Mouse (Mus musculus) MEL-GATA-1-ER (cell line): ENCODE data around the gene Mast3.
"Not testable (repeated sequence)": the region's sequence is repeated elsewhere in the genome, so short reads cannot be mapped to it uniquely, and the experiment has no call there.

ENCODE experiments used
- DNase-seq: peaks from one replicate; pipeline ENCODE4 v3.0.0-alpha.2; 2012; ENCODE audit warnings: low read depth; ENCODE audit errors: extremely low read depth

Gene Mast3

GRCm38 (mm10) chr8:70834071-70834470 is 29.2 kb upstream of the Mast3 start:
- DNase-seq = no peak

GRCm38 (mm10) chr8:70833520-70833919 is 28.7 kb upstream of the Mast3 start:
- DNase-seq = no peak

GRCm38 (mm10) chr8:70833018-70833482 is 28.2 kb upstream of the Mast3 start:
- no peak for DNase-seq

GRCm38 (mm10) chr8:70832371-70832770 is 27.5 kb upstream of the Mast3 start:
- DNase-seq = no peak

- DNase-seq = no peak
These were observed 26.7 kb upstream of the Mast3 start for GRCm38 (mm10) chr8:70831517-70831916.

GRCm38 (mm10) chr8:70827796-70828195 is 22.9 kb upstream of the Mast3 start:
- no peak for DNase-seq

- DNase-seq = no peak
These were observed 22.2 kb upstream of the Mast3 start for GRCm38 (mm10) chr8:70827010-70827409.

GRCm38 (mm10) chr8:70825816-70826215 is 21.0 kb upstream of the Mast3 start:
- no peak for DNase-seq

- DNase-seq = no peak
These were observed 18.9 kb upstream of the Mast3 start for GRCm38 (mm10) chr8:70823802-70824201.

GRCm38 (mm10) chr8:70822594-70822993 is 17.7 kb upstream of the Mast3 start:
- not testable (repeated sequence) for DNase-seq

- DNase-seq = no peak
These were observed 17.1 kb upstream of the Mast3 start for GRCm38 (mm10) chr8:70821992-70822391.

- DNase-seq = no peak
These were observed 16.6 kb upstream of the Mast3 start for GRCm38 (mm10) chr8:70821399-70821962.

- DNase-seq = no peak
These were observed 15.5 kb upstream of the Mast3 start for GRCm38 (mm10) chr8:70820101-70820935.

- no peak for DNase-seq
These were observed 11.8 kb upstream of the Mast3 start for GRCm38 (mm10) chr8:70816679-70817078.

- DNase-seq = no peak
These were observed 8.0 kb upstream of the Mast3 start for GRCm38 (mm10) chr8:70812885-70813284.

GRCm38 (mm10) chr8:70812055-70812454 is 7.2 kb upstream of the Mast3 start:
- DNase-seq = no peak

- DNase-seq = no peak
These were observed 6.3 kb upstream of the Mast3 start for GRCm38 (mm10) chr8:70810962-70811680.

- DNase-seq = no peak
These were observed 4.3 kb upstream of the Mast3 start for GRCm38 (mm10) chr8:70808955-70809701.

GRCm38 (mm10) chr8:70808239-70808638 is 3.4 kb upstream of the Mast3 start, which contains the start of gene Il12rb1:
Gene Il12rb1 (plus strand): TSS chr8:70808449.
- DNase-seq = no peak

- DNase-seq = no peak
These were observed 2.5 kb upstream of the Mast3 start for GRCm38 (mm10) chr8:70807304-70807703.

GRCm38 (mm10) chr8:70806541-70806940 is 1.7 kb upstream of the Mast3 start:
- no peak for DNase-seq
